In genomic region chr9:81863181-81863887, GRCm38 (mm10) we compare ENCODE assay signal across 8 mouse cellular contexts. TPM values are rescaled to one million over a fixed set of nuclear protein-coding genes. Genes with fewer than 3 reads are reported as not detected.
DNase-seq lines count a peak whose midpoint lies in the region; ATAC-seq lines count a peak whose summit lies in the region.

Gene Mei4 (plus strand): TSS chr9:81863670.

- no peaks in the 10 kb centered on the region for H3K27me3 ChIP-seq in liver, embryonic 16.5 days (ENCODE audit: control insufficient read depth, insufficient read depth, low read depth, low read length)
- peaks cover 4% of the 10 kb centered on the region; the same call in 1 of the 2 replicates for H3K27me3 ChIP-seq in neural tube, embryonic 14.5 days (ENCODE audit: control insufficient read depth, insufficient read depth, low read length)

- H3K9me3 ChIP-seq in liver, embryonic 16.5 days (replicated peaks; ENCODE audit: control insufficient read depth, low read length) = no peaks in the 10 kb centered on the region
- H3K9me3 ChIP-seq in neural tube, embryonic 14.5 days (ENCODE audit: control insufficient read depth, low read length) = no peaks in the 10 kb centered on the region

- no peak within 1 kb of the TSS for H3K27ac ChIP-seq in liver, embryonic 16.5 days (ENCODE audit: low read length)
- no peak within 1 kb of the TSS for H3K27ac ChIP-seq in neural tube, embryonic 14.5 days (ENCODE audit: low read depth, low read length)

- H3K4me3 ChIP-seq in liver, embryonic 16.5 days (ENCODE audit: low read depth, low read length) = peak within 1 kb of the TSS; percentile 54
- peak within 1 kb of the TSS; percentile 51 for H3K4me3 ChIP-seq in neural tube, embryonic 14.5 days (ENCODE audit: low read depth, low read length)

- H3K4me2 ChIP-seq in liver, embryonic 16.5 days (ENCODE audit: low read depth, low read length) = peak within 1 kb of the TSS; percentile 66
- peak within 1 kb of the TSS; percentile 81 for H3K4me2 ChIP-seq in neural tube, embryonic 14.5 days (ENCODE audit: low read depth, low read length)

- ATAC-seq in liver, embryonic 16.5 days (ENCODE audit: low read depth) = peak; percentile 86
- ATAC-seq in neural tube, embryonic 14.5 days (ENCODE audit: low read depth) = peak; percentile 99

- H3K4me1 ChIP-seq in liver, embryonic 16.5 days (ENCODE audit: control insufficient read depth, low read depth, low read length) = no peaks in the 10 kb centered on the region; the same call in 1 of the 2 replicates
- no peaks in the 10 kb centered on the region; the same call in 1 of the 2 replicates for H3K4me1 ChIP-seq in neural tube, embryonic 14.5 days (ENCODE audit: control insufficient read depth, insufficient read depth, low read length)

- 2% methylated on average over 32 of the region's 32 CpGs for WGBS in liver, embryonic 16.5 days (ENCODE audit: insufficient replicate concordance)
- WGBS in neural tube, embryonic 14.5 days = 3% methylated on average over 32 of the region's 32 CpGs

- intact Hi-C loops in heart, postnatal 25 days (cut with DNase I) = no loop called here

- DNase-seq in CD4-positive helper T cell, adult 2 months (ENCODE audit: low read depth, low spot score) = peak; percentile 33
- DNase-seq in c-Kit-positive CD71-negative TER-119-negative erythroid progenitor cells, embryonic 14.5 days (ENCODE audit: low read depth) = peak; percentile 41
- peak; percentile 15 for DNase-seq in fibroblast of lung, adult 2 months (ENCODE audit: low read depth)
- peak; percentile 3 for DNase-seq in heart, postnatal 25 days (ENCODE audit: low spot score)
- peak; percentile 76 for DNase-seq in layer of hippocampus, adult 11-12 months (ENCODE audit: low spot score)
- peak; percentile 80 for DNase-seq in telencephalon, adult 2 months (ENCODE audit: low read depth, low spot score)

- no peaks in the 10 kb centered on the region for H3K36me3 ChIP-seq in liver, embryonic 16.5 days (ENCODE audit: control insufficient read depth, insufficient read depth)
- H3K36me3 ChIP-seq in neural tube, embryonic 14.5 days (ENCODE audit: control insufficient read depth, insufficient read depth, low read length) = no peaks in the 10 kb centered on the region

- no peak within 1 kb of the TSS for H3K9ac ChIP-seq in liver, embryonic 16.5 days (ENCODE audit: low read depth, low read length)
- H3K9ac ChIP-seq in neural tube, embryonic 14.5 days (replicated peaks; ENCODE audit: low read depth, low read length) = peak within 1 kb of the TSS; percentile 51

RNA-seq across cellular contexts. Expression of gene Mei4, which starts in this region (rescaled TPM):
- total RNA-seq in heart, postnatal 25 days (2021) = not detected
- 0.18 and 0.23 TPM in 2 replicates for polyA plus RNA-seq in liver, embryonic 16.5 days (2015; fragmentation: Nextera tagmentation; extraction: Ambion mirVana)
- polyA plus RNA-seq in neural tube, embryonic 14.5 days (2014; fragmentation: Nextera tagmentation; extraction: Ambion mirVana) = 0.95 and 1.1 TPM in 2 replicates

Comparison
In these comparisons a context has a peak if more than half of its experiments do, and no peak if none do; other contexts are left out.
1. Peak in DNase-seq in heart, postnatal 25 days; RNA of the gene not detected or under 1 TPM.
2. Peak in ATAC-seq, H3K4me3 ChIP-seq and H3K4me2 ChIP-seq in liver, embryonic 16.5 days; RNA of the gene not detected or under 1 TPM.
3. DNase-seq: peak in every context shown above with its lines; median percentile 80 in telencephalon, adult 2 months; 76 in layer of hippocampus, adult 11-12 months; 41 in c-Kit-positive CD71-negative TER-119-negative erythroid progenitor cells, embryonic 14.5 days; 33 in CD4-positive helper T cell, adult 2 months; 15 in fibroblast of lung, adult 2 months; 3 in heart, postnatal 25 days.